ENCODE assay signal across 25 mouse cellular contexts in the genomic region with DNA sequence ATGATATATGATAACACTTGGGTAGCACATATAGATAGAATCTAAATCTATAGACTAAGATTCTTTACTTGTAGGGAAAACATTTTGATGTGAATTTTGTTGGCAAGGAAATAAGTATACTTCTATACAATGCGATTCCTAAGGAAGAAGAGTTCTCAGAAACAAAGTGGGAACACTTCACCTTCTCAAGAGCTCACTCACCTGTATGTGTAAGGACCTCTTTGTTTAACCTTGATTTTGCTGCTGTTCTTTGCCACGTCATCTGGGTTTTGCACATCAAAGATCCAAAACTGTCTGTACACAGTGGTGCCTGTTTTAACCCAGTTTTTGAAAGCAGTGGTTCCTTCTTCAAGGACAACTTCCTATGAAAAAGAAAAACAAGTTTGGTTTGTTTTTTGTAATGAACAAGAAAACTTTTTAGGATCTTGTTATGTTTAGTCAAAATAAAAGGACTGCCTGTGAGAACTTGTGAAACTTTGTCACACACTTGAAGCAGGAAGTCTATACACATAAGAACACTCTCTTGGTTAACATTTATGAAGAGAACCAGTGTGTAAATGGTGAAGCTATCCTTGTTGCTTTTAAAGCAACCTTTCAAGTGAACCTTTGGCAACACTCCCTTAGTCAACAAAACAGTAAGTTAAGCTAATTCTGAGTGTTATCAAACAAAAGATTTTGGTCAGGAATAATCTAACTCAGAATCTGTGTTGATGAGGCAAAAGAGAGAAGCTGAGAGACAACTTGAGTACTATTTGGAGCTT.
DNase-seq lines count a peak whose midpoint lies in the region; ATAC-seq and TF ChIP-seq lines count a peak whose summit lies in the region.
"Had no signal": no experiment of that assay in that cellular context is flagged by ENCODE, and none has a peak within 500 bp of the region (broad histone marks: within the 10 kb centered on the region; RNA-seq: fewer than 3 reads in every experiment).

No protein-coding gene starts in this region.

- peak overlapping the region; percentile 31; the same call in 1 of the 2 replicates for H3K27ac ChIP-seq in heart, adult 2 months
- H3K27ac ChIP-seq in lung, embryonic 15.5 days: 0 out of 2 replicates have a peak overlapping the region, but pooled peaks have one; percentile 33
- H3K27ac ChIP-seq: embryonic facial prominence, embryonic 10.5 days; embryonic facial prominence, embryonic 13.5 days; forebrain, embryonic 10.5 days; forebrain, embryonic 13.5 days; hindbrain, embryonic 10.5 days; hindbrain, embryonic 13.5 days had no signal

- H3K9me3 ChIP-seq in lung, embryonic 15.5 days: no peaks in the 10 kb centered on the region
- H3K9me3 ChIP-seq: embryonic facial prominence, embryonic 10.5 days; embryonic facial prominence, embryonic 13.5 days; forebrain, embryonic 10.5 days; forebrain, embryonic 13.5 days; hindbrain, embryonic 10.5 days; hindbrain, embryonic 13.5 days had no signal

- H3K79me2 ChIP-seq in heart, adult 2 months (replicated peaks; ENCODE audit: control insufficient read depth, insufficient read depth, low read length): no peaks in the 10 kb centered on the region

- no peak for TF ChIP-seq POLR2A in heart, adult 2 months (IDR thresholded peaks at IDR 0.05; ENCODE audit: insufficient read depth, low read depth, low read length)
- no peak for TF ChIP-seq POLR2A in lung, adult 2 months (IDR thresholded peaks at IDR 0.05; ENCODE audit: borderline replicate concordance, extremely low read depth, low read depth, low read length)

- no peaks in the 10 kb centered on the region for H3K27me3 ChIP-seq in heart, adult 2 months (ENCODE audit: control insufficient read depth, insufficient read depth, low read length)
- no peaks in the 10 kb centered on the region for H3K27me3 ChIP-seq in lung, embryonic 15.5 days
- H3K27me3 ChIP-seq: embryonic facial prominence, embryonic 13.5 days; forebrain, embryonic 13.5 days; hindbrain, embryonic 13.5 days had no signal

- no peak overlapping the region for H3K9ac ChIP-seq in heart, adult 2 months (ENCODE audit: low read depth, low read length)
- H3K9ac ChIP-seq in lung, embryonic 15.5 days: no peak overlapping the region
- H3K9ac ChIP-seq: embryonic facial prominence, embryonic 13.5 days; forebrain, embryonic 13.5 days; hindbrain, embryonic 13.5 days had no signal

- peaks cover 6% of the 10 kb centered on the region for H3K4me1 ChIP-seq in heart, adult 2 months (ENCODE audit: control insufficient read depth, insufficient read depth, low read length)
- 0 out of 2 replicates have a peak, but pooled peaks cover 4% of the 10 kb centered on the region for H3K4me1 ChIP-seq in lung, embryonic 15.5 days
- H3K4me1 ChIP-seq in lung, adult 2 months (ENCODE audit: control insufficient read depth, insufficient read depth, low read length): peaks cover 4% of the 10 kb centered on the region
- H3K4me1 ChIP-seq: embryonic facial prominence, embryonic 10.5 days; embryonic facial prominence, embryonic 13.5 days; forebrain, embryonic 10.5 days; forebrain, embryonic 13.5 days; hindbrain, embryonic 10.5 days; hindbrain, embryonic 13.5 days had no signal

- 80% methylated on average over 2 of the region's 2 CpGs for WGBS in heart, adult 2 months
- WGBS in lung, embryonic 15.5 days: 56% methylated on average over 2 of the region's 2 CpGs
- WGBS in lung, adult 2 months: 68% methylated on average over 2 of the region's 2 CpGs

- no peak for TF ChIP-seq EP300 in heart, adult 2 months (IDR thresholded peaks at IDR 0.05; ENCODE audit: insufficient read depth, low read depth, low read length)

- H3K36me3 ChIP-seq in heart, adult 2 months (ENCODE audit: control insufficient read depth, insufficient read depth, low read length): peaks cover 50% of the 10 kb centered on the region
- no peaks in the 10 kb centered on the region for H3K36me3 ChIP-seq in lung, embryonic 15.5 days
- H3K36me3 ChIP-seq: embryonic facial prominence, embryonic 10.5 days; embryonic facial prominence, embryonic 13.5 days; forebrain, embryonic 10.5 days; hindbrain, embryonic 10.5 days; hindbrain, embryonic 13.5 days had no signal

- H3K4me2 ChIP-seq in lung, embryonic 15.5 days: no peak overlapping the region
- H3K4me2 ChIP-seq: embryonic facial prominence, embryonic 13.5 days; forebrain, embryonic 13.5 days; heart, embryonic 11.5 days; hindbrain, embryonic 13.5 days had no signal

- intact Hi-C loops in heart, adult 2 months (cut with DNase I): no loop called here

- no peak for TF ChIP-seq CTCF in heart, adult 2 months (IDR thresholded peaks at IDR 0.05)
- TF ChIP-seq CTCF in lung, adult 2 months (IDR thresholded peaks at IDR 0.05; ENCODE audit: insufficient read depth, low read length): no peak

- DNase-seq in heart, adult 2 months: no peak
- DNase-seq in heart, postnatal 4 days: no peak
- DNase-seq in lung, postnatal 14 days: no peak
- DNase-seq in lung, postnatal 25 days (ENCODE audit: low spot score): peak; percentile 43
- DNase-seq in lung, adult 2 months: no peak
- DNase-seq: adrenal gland, adult 8-10 months; adrenal gland, postnatal 25 days; cerebellum, adult 11-12 months; cerebellum, adult 8-10 months; cerebellum, postnatal 10 days; cerebellum, postnatal 36 days; embryo, embryonic 11 days; gastrocnemius, postnatal 10 days; gastrocnemius, postnatal 36 days had no signal

- no peak for ATAC-seq in lung, embryonic 15.5 days (ENCODE audit: borderline replicate concordance, extremely low read depth, low FRiP score, low TSS enrichment)
- no peak for ATAC-seq in erythroblast, adult 5-6 weeks (replicated peaks; ENCODE audit: low FRiP score, poor library complexity, severe bottlenecking)
- ATAC-seq: activated CD4-positive, CD25-positive, alpha-beta regulatory T cell, adult 4 months; forebrain, embryonic 13.5 days; forebrain, embryonic 16.5 days had no signal

- H3K4me3 ChIP-seq in heart, adult 2 months: no peak overlapping the region
- no peak overlapping the region for H3K4me3 ChIP-seq in lung, embryonic 15.5 days
- no peak overlapping the region for H3K4me3 ChIP-seq in lung, adult 2 months (replicated peaks; ENCODE audit: extremely low read depth, low read depth, low read length)
- H3K4me3 ChIP-seq: embryonic facial prominence, embryonic 10.5 days; embryonic facial prominence, embryonic 13.5 days; forebrain, embryonic 10.5 days; forebrain, embryonic 13.5 days; hindbrain, embryonic 10.5 days; hindbrain, embryonic 13.5 days had no signal
